Mouse (Mus musculus) kidney, postnatal 10 days (tissue): ENCODE results near the gene Rab5c.

Experiments
- DNase-seq: peaks from one replicate; pipeline ENCODE4 v3.0.0; 2021; ENCODE audit warnings: mixed read lengths

Gene Rab5c

DNA sequence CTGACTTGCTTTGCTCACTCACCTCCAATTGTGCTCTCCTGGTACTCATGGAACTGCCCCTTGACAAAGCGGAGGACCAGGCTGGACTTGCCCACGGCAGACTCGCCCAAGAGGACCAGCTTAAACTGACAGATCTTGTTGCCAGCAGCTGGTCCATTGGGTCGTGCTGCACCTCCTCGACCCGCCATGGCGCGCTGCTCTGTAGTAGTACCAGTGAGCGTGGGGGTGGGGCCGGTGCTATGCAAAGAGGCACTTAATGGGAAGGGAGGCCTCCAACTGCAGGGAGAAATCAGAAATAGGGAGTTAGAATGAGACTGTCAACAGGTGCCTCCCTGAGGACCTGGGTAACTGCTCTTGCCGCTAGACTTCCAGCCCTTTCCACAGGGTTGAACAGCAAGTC lies 18.1 kb downstream of the Rab5c start:
- DNase-seq = peak; percentile 48

DNA sequence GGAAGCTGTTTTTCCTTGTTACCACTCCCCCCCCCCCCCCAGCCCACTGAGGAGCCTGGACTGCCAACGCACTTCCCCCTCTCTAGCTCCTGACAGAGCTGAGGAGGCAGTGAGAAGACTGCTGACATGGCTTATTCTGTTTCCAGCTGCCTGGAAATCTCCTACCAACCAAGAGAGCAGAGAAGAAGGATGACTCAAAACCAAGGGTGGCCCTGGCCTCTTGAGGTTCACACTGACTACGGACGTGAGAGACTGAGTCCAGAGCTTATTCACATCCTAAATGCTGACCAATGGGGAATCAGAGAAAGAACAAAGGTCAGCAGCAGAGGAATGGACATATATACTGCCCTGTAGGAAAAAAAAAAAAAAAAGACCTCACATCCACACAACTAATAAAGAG lies 18.7 kb downstream of the Rab5c start:
- no peak for DNase-seq

DNA sequence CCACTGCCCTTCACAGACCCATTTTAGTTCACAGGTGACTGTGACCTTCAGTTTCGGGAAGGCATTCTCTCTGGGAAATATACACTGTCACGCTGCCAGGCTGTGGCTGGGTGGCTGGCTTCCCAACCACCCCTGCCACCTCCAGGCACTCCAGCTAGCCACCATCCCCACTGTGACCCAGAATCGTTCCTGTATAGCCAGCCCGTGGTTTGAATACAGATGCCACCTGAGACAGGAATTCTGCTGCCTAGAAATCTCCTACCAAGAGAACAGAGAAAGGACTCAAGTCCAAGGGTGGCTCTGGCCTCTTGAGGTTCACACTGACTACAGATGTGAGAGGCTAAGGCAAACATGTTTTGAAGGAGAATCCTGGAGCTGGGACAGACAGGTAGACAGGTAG lies 19.1 kb downstream of the Rab5c start:
- DNase-seq = no peak

DNA sequence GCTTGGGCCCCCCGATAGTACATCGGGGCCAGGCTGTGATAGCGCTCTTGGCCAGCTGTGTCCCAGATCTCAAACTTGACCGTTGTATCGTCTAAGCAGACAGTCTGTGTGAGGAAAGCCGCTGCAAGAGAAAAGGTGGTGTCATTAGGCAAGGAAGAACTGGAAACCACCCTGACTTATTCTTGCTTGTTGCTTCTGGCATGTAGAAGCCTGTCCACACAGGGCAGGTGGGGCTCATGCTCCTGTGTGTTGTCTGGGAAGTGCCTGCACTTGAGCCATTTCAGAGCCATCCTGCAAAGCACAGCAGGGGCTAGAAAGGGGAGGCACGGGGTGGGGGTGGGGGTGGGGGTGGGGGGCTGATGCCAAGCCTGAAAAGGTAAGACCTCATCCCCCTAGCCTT lies 19.6 kb downstream of the Rab5c start:
- DNase-seq = no peak

DNA sequence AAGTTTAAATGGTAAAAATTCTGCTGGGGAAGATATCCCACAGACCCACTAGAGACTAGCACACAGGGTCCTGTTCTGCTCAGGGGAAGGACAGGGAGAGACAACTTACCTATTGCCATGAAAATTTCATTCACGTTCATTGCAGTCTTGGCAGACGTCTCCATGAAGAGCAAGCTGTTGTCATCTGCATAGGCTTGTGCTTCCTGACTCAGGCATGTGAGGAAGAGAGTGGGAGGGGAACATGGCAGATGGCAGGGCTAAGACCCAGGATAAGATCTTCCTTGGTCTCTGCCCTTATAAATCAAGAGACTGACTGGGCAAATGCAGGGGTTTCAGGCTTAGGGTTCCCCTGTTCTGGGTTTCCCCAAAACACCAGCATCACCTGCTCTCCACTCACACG lies 21.4 kb downstream of the Rab5c start:
- no peak for DNase-seq

DNA sequence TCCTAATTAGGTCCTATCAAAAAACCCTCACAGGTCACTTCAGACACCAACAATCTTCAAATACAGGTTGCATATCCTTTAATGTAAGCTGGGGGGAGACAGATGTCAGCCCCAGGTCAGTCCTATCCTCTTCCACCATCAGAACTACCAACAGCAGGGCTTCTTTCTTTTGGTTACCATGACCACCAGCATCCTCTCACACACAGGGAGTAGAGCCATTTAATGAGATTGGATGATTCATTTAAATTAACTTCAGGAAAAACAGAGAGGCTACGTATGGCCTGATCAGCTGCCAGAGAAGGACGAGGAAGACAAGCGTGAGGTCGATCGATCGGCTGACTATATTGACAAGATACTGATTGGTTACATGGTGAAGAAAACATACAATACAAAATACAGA lies 23.1 kb downstream of the Rab5c start:
- no peak for DNase-seq

DNA sequence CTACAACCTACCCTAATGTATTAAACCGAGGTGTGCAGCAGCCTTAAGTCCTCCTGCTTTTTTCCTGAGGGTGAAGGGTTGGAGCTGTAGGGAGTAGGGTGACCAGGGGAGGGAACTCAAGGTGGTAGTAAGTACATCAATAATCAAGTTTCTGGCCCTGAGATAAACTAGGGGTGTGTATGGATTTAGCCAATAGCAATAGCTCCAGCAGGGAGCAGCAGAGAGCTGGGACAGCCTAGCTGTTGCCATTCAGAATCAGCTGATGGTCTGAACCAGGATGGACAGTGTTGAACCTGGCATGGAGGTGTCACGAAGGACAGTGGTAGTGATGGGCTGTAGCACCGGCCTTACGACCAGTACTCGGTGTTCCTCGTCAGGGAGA lies 23.5 kb downstream of the Rab5c start:
- peak; percentile 94 for DNase-seq

DNA sequence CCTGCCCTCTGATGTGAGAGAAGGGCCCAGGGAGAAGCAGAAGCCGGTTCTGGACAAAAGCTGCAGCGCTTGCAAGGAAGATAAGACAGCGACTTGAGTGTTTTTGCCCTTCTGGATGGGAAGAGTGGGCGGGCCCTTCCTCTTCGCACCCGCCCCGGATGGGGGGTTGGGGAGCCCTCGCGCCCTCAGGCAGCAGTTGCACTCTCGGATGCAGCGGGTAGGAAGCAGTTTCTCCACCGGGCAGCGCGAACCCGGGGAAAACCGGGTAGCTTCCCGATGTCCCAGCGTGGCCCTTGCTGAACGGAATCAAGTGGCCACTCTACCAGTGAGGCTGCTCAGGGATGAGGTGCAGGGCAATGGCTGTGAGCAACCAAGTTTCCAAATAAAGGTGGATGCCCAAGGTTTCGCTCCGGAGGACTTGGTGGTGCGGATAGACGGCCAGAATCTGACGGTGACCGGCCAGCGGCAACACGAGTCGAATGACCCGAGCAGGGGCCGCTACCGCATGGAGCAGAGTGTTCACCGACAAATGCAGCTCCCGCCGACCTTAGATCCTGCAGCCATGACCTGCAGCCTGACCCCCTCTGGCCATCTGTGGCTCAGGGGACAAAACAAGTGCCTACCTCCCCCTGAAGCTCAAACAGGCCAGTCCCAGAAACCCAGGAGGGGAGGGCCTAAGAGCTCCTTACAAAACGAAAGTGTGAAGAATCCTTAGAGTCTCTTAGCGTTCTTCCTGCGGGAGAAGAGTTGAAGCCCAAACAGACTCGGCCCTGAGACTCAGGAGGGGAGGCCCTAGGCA lies 24.1 kb downstream of the Rab5c start, which contains the start of gene Hspb9:
Gene Hspb9, plus strand, starts transcription at position 116 of the 799 bp plus-strand sequence.
- peak; percentile 88 for DNase-seq

DNA sequence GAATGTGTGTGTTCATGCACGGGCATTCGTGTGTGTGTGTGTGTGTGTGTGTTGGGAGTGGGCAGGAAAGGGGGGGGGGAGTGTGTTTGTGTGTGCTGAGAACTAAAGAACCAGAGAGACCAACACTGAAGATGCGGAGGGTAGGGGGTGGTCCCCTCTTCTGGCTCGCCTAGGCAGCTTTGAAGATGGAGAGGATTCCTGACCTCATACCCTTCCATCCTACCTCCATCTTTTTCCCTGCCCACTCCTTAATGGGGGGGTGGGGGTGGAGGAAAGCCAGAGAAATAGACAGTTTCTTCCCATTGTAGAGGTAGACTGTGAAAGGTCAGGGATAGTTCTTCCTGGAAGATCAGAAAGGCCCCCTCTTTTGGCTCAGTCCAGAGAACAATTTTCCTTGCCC lies 24.8 kb downstream of the Rab5c start:
- no peak for DNase-seq

DNA sequence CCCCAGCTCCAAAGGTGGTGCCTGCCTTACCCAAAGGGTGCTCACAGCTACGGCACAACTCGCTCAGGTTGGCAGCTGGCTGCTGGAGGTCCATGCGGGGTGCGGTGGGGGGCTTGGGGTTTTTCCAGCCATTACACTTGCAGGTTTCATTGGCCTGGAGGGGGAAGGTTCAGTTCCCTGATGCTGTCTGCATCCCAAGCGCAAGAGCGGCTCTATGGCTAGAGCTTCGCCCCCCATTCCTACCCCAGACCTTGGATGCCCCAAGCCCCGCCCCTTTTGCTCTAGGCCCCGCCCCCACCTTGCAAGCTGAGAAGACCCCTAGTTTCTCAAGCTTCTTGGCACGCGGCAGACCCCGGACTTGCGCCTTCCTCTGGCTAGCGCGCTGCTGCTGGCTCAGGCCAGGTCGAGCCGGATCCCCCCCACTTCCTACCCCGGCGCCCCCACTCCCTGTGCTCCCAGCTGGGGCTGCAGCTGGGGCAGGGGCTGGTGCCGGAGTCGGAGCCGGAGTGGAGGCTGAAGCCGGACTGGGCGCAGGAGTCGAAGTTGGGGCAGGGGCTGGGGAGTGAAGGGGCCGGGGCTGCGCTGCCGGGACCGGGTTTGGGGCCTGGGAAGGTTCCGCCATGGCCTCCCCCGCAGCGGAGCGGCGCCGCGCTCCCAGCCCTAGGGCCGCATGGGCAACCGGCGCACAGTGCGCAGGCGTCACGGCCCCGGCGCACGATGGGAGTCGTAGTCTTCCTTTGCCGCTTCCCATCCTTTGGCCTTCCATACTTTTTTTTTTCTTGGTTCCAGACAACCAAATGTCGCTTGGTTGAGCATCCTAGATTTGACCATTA lies 26.0 kb downstream of the Rab5c start, which contains the start of gene Kat2a:
Gene Kat2a, minus strand, starts transcription at position 683 of the 833 bp plus-strand sequence.
- DNase-seq = peak; percentile 93

DNA sequence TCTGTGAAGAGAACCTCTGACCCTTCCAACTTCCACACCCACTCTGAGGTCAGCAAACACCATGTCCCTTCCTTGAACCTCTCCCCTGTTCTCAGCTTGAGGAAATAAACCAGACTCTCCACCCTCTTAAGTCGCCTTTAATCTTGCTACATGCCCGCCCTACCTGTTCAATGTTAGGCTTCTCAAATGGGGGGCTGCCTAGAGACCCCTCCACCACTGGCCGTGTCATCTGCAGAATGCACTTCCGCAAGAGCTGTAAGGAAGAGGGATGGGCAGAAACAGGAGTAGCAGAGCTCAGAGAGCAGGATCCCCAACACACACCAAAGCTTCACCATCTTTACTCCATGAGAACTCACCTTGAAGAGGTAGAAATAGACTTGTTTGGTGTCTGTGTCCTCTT lies 27.0 kb downstream of the Rab5c start:
- DNase-seq = no peak

DNA sequence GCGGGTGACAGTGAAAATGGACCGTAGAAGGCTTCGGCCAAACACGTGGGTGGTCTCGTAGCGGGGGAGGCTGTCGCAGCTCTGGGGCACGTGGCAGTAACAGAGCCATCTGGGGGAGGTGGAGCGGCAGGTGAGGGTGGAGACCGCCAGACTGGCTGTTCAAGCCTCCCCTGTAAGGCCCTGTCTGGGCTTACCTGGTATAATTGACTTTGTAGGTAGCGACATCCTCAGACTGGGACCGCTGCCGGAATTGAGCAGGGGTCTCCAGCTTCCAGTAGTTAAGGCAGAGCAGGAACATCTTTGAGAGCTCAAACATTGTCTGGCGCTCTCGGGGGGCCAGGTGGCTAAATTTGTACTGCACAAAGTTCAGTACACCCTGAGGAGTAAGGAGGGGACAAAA lies 27.5 kb downstream of the Rab5c start:
- DNase-seq = no peak

DNA sequence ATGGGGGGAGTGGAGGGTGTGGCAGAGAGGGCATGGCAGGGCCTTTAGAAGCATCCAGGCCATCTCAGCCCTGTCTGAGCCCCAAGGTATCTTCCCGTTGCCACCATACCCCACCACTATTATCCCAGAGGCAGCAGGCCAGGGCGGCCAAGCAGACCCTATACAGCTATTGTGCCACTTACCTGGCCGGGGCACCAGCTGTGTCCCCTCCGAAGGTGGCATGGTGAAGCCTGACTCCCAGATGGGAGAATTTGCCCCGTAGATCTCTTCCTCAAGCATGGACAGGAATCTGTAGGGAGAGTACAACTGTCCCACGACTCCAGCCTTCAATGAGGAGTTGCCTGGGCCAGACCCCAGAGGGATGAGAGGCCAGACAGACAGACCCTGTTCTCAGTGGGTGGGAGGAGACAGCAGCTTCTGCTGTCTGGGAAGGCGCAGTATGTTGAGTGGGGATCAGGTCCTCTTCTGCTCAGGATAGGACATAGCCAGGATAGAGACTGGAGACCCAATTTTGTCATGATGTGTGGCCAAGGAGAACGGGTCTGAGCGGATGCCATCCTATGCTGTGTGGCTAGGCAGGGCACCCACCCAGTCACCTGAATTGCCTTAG lies 28.7 kb downstream of the Rab5c start:
- no peak for DNase-seq

DNA sequence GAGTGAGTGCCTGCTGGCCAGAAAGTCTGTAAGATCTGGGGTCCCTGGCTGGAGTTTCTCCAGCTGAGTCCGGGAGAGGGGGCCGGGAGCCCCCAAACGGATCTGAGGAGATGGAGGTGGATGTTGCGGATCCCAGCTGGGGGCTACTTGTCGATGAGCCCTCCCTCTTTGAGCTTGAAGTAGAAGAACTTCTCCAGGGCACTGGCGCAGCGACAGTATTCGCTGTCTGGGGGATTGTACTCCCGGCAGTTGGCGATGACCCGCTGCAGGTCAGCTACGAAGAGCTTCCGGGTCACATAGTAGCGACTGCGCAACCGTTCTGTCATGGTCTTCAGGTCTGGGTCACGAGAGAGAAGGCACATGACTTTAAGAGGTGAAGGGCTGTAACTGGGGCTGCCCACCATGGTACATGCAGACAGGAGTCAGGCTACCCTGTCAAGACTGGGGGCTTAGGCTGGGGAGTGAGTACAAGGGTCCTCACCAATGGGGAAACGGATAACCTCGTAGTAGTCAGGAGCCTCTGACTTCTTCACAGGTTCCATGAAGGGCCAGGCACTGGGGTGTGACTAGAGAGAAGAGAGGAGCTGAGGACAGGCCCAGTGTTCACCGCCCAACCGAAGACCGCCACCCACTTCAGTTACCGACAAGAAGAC lies 32.8 kb downstream of the Rab5c start:
- no peak for DNase-seq

DNA sequence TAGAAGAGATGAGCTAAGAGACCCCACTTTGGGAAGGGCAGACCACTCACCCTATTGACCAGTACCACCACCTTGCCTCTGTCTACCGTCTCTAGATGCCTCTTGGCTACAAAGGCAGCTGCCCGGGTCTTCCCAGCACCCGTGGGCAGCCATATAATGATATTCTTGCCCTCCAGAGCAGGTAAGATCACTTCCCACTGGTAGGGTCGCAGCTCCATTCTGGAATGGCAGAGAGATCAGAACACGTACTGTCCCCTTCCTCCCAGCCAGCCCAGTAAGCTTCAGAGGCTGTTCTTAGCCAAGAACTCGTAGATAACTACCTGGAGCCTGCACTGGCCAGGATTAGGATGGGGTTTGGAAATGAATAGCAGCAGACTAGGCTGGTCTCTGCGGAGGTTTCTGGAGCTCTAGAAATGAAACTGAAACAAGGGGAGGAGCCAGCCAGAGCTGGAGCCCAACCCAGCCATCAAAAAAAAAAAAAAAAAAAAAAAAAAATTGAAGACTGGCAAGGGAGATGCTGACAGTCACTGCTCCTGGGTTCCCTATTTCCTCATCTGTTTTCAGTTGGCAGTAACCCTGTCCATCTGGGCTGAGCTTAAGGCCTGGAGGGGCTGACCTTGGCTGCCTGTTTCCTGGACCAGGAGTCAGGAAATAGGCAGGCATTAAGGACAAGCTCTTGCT lies 34.0 kb downstream of the Rab5c start, which contains the start of gene Dhx58:
Gene Dhx58, minus strand, starts transcription at position 421 of the 681 bp plus-strand sequence.
- no peak for DNase-seq

DNA sequence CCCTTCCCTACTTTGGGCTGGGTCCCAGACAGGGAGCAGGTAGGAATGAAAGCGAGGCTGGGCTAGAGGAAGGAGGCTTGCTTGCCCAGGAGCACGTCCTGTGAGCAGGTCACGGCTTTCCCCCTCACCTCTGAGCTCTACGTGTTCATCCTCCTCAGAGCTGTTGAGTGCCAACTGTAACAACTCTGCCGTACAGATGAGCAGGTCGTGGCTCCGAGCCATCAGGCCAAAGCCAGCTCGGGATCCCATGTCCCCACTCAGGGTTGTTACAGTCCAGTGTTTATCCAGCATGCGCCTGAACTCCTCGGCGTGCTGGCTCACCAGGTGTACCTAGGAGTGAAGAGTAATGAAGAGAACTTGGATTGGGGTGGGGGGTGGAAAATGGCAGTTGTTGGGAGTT lies 34.6 kb downstream of the Rab5c start:
- DNase-seq = no peak

DNA sequence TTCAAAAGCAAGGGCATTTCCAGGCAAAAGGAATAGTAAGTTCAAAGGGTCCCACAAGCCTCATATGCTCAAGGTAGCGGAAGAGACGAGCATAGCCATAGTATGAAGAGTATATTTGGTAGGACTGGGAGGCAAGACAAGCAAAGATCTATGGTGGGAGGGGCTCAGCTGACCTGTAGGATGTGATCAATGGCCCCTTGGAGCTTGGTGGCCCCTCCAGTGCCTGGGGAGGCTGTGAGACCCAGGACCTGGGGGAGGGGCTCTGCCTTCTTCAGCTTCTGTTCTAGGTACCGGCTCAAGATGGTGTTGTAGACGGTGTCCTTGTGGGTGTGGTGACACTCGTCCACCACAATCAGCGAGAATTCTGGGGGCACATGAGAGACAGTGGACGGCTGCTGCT lies 35.1 kb downstream of the Rab5c start:
- no peak for DNase-seq

DNA sequence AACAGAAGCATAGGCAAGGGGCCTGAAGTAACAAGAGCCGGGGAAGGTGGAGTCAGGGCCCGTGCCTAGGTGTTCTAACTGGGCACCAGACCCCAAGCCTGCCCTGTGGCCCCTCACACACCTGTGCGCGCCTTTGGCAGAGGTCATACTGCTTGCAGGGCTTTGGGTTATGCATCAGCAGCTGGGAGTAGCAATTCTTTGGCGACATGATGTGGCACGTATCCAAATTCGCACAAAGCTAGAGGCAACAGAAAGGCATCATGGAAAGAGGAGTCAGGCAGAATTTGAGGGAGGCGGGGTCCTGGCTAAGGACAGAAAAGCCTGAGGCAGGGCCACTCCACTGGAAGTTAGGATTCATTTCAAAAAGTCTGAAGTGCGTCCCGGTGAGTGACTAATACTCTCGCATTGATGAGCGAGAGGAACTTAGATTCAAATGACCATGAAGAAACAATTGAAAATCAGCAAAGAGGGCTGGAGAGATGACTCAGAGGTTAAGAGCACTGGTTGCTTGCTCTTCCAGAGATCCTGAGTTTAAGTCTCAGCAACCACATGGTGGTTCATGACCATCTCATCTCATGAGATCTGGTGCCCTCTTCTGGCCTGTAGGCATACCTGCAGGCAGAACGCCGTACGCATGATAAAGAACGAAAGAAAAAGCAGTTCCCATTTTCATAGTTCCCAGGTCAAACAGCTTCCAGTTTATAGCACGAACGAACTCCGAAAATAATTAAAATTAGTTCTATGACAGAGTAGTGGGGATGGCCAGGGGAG lies 35.7 kb downstream of the Rab5c start:
- DNase-seq = peak; percentile 79

DNA sequence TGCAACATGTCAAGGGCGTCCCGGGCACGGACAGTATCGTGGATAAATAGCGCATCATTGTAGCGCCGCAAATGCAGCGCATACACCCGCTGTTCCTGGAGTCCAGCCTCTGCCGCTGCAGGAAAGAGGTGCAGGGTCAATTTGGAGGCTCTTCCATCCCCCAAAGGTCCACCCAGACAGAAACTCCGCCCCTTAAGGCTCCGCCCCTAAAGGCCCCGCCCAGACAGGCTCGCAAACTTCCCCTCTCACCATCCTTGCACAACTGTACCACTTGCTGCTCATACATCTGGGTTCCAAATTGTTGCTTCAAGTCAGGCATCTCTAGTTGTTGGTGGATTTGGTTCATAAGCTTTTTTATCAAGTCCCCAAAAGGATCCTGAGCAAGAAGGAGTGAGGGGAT lies 36.7 kb downstream of the Rab5c start:
- peak; percentile 71 for DNase-seq

DNA sequence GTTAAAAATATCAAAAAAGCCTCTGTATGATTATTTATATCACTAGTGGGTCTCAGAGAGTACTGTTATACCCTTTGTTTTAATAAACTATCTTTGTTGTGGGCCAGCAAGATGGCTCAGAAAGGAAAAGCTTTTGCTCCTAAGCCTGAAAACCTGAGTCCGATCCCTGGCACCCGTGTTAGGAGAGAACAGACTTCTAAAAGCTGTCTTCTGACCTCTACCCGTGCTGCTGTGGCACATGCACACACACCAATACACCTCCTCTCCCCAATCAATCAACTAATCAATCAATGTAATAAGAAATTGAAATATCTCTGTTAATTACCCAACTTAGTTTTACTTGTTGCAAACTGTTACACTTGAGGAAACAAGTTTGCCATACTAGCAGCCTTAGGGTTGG lies 37.3 kb downstream of the Rab5c start:
- no peak for DNase-seq

DNA sequence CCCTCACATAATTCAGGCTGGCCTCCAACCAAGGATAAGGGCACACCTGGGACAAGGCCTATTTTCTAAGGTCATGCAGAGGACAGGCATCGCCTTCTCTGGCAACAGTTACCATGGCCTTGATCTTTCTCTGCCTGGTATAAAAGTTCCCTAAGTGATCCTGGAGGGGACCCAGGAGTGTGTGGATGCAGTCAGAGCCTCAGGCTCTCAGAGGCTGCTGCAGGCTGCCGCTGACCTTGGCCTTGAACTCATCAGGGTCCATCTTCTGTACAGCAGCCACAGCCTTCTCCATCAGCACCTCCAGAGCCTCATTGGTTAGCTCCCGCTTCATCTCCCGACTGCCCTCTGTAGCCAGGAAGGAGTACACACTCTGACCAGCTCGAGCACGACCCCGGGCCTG lies 40.1 kb downstream of the Rab5c start:
- no peak for DNase-seq

DNA sequence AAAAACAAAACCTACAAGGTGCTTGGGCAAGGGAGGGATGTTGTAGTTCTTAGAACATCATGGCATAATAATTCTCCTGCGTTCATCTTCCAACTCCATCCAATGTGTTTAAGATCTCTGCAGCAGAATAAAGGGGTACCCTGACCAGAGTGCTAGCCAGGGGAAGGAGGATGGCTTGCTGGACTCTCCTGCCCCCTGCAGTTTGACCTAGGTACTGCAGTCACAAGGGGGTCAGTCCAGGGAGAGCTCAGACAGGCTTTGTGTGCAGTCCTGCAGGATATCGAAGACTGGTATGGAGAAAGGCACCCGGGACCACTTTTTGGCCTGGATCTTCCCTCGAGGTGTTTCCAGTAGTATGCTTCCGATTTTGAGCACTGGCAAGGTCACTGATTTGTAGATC lies 43.1 kb downstream of the Rab5c start:
- peak; percentile 86 for DNase-seq
